Mouse (Mus musculus): ENCODE measurements around the gene Acbd4.
A peak's percentile ranks its signal among the peaks of the same experiment; 100 is the strongest.

The Acbd4 gene

DNA sequence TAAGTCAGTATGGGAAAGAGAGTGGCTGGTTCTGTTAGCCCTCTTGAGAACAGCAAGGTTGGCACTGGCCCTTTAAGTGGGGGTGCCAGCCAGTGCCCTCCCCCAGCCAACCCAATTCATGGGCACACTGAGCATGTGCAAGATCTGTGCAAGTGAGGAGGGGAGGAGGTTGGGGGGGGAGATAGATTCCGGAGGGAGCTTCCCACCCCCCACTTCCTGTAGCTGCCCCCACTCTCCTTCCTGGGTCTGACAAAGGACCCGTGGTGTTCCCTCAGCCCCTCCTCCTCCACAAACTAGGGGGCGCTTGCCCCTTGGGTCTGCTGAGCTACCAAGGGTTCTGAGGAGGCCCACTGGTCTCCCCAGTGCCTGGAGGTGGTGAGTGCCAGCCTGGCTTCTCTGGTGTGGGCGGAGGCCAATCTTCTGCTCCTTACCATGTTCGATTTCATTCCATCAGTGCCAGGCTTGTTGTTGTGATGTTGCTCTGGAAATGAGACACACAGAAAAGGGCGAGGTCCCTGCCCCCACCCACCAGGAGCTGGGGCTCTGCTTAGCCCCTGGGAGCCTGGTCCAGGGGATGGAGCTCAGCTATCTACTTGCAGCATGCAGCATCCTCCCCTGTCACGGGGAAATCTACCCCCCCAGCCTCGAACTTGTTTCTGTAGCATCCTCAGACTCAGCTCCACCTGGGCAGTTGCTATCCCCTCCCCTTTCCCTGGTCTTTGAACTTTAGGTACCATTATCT, 41.1 kb downstream of the Acbd4 start:
- peak; percentile 84 for DNase-seq (ENCODE audit: low spot score)

DNA sequence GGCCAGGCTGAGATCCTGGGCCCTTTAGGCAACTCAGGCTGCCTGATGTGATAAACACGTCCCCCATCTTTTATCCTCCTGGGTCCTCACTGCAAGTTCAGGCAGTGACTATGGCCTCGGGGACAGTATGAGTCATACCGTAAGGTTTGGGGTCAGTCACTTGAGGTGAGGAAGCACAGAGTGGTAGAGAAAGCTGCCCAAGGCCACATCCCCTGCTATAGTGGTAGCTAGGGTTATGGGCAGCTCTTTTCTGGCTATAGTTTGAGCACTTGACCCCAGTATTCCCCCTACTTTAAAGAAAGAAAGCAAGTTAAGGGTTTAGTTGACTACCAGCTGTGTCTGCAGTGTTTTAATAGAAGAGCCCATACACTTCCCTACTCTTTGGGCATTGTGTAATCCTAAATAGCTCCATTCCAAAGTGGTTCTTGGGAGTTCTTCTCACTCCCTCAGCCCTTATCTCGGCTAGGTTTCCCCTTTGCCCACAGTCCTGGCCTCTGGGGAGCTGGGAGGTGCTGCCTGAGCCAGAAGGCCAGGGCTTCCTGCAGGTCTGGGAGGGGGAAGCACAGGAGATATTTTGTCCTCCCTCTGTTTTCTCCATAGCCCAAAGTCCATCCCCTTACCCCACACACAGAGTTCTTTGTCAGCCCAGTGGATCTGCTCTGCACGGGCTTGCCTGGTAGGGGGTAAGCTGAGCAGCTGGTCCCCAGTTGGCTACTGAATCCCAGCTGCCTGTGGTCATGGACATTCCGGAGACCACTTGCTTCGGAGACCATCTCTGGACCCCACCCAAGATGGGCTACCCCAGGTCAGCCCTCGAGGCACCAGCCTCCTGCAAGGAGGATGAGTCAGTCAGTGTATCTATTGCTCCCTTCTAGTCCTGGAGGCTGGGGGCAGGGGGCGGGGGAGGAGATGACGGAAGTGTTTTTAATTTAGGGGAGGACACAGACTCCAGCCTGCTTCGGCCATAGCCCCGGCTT, 43.1 kb downstream of the Acbd4 start:
- DNase-seq (ENCODE audit: low spot score) = no peak

DNA sequence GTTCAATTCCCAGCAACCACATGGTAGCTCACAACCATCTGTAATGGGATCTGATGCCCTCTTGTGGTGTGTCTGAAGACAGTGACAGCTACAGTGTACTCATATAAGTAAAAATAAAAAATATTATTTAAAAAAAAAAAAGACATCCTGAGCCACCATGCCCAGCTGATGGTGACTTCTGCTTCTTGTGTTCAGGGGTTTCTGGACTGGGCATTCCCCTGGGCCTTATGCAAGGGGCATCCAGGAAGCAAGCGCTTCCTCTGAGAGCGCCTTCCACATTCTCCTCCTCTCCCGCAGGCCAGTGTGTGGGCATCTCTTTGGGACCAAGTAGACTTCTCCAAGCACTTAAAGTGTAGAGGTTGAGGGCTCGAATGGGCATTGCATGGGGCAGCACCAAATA, 44.9 kb downstream of the Acbd4 start:
- no peak for DNase-seq (ENCODE audit: low spot score)

DNA sequence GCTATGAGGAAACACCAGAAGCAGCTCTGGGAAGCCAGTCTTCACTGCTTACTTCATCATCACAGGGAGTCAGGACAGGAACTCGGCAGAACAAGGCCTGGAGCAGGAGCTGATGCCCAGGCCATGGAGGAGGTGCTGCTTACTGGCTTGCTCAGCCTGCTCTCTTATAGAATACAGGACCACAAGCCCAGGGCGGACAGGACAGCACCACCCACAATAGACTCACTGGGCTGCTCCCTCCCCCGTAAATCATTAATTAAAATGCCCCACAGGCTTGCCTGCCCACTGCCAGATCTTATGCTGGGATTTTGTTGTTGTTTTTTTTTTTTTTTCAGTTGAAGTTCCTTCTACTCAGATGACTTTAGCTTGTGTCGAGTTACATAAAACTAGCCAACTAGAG, 46.3 kb downstream of the Acbd4 start:
- DNase-seq (ENCODE audit: low spot score) = no peak

DNA sequence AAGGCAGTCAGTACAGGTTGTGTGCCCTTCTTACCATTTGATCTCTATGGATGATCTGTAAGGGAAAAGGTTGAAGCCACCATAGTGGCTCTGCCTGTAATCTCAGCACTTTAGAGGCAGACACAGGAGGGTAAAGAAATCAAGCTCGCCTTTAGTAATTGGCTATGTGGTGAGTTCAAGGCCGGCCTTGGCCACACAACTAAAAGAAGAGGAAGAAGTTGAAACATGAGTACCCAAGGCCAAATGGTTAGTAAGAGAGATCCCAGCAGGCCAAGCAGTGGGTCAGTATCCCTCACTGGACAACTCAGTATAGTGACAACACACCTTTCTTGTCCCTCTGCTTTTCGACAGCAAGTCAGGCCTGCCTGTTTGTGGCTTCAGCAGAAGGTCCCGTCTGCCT, 48.3 kb downstream of the Acbd4 start:
- DNase-seq (ENCODE audit: low spot score) = no peak

DNA sequence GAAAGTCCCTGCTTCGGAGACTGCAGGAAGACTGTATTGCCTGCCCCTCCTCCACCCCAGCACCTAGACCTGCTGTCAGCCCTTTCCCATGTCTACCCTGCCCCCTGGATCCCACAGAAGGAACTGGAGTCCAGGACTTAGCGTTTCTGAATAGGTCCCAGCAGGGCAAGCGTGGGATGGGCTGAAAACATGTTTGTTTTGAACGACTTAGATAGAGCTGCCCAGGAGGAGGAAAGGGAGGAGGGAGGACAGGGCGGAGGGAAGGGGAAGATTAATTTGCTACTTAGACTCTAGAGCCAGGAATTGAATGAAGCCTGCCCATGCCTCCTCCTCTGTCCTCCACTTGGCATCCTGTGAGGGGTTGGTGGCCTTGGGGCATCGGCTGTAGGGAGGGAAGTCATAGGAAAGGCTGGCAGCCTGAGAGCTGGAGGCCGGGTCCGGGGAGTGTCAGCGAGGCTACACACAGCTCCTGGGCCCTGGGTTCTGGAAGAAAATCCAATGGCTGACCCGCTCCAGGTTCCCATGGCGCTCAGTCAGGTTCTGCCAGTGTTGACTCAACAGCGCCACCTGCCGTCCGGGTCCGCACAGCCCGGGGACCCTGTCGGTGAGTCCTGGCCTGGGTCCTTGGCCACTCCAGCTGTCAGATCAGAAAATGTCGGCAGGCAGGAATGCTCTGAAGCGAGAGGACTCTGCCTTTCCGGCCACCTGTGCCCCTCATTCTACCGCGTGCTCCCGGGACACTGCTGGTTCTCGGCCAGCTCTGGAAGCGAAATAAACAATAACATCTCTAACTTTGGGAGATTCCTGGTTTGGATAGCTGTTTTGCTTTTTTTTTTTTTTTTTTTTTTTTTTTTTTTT, 57.4 kb downstream of the Acbd4 start:
- peak; percentile 90 for DNase-seq (ENCODE audit: low spot score)

DNA sequence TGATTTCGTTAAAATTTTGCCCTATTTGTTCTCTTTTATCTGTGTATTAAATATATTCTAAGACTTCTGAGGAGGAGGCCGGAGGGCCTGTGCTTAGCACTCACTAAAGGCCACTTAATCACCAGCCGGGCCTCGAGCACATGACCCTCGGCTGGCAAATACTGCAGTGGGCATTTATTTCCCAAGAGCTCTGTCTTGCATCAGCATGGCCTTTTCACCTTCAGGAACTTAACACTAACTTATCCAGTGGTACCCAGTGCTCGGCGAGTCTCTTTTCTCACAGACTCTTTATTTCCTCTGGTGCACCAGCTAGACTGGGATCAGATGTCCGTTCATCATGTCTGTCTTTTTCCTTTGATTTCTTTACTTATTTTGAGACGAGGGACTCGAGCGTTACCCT, 59.3 kb downstream of the Acbd4 start:
- DNase-seq (ENCODE audit: low spot score) = no peak

DNA sequence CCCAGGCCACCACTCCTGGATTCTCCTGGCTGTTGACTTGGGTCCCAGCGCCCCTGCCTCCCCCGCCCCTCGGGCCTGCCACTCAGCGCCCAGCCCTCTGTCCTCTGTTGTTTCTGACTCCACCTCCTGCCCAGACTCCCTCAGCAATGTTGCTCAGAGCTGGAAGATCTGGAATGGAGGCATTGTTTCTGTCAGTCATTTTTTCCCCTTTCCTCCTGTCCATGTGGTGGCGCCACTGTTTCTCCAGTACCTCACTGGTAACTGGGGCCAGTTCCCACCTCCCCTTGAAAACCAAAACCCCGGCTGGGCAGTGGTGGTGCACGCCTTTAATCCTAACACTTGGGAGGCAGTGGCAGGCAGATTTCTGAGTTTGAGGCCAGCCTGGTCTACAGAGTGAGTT, 60.0 kb downstream of the Acbd4 start:
- no peak for DNase-seq (ENCODE audit: low spot score)
